Mouse (Mus musculus): ENCODE measurements around the gene Olfr1391. TPM values are rescaled to one million over a fixed set of nuclear protein-coding genes. Genes with fewer than 3 reads are reported as not detected.
"Not testable (repeated sequence)": the region's sequence is repeated elsewhere in the genome, so short reads cannot be mapped to it uniquely, and the experiment has no call there.

The Olfr1391 gene
- total and polyA plus RNA-seq, 3 experiments: not detected

GRCm38 (mm10) chr11:49278222-49278621, 44.3 kb upstream of the Olfr1391 start, which contains the start of gene Olfr1393:
Olfr1393 (plus strand) TSS chr11:49278304.
- in situ Hi-C loops (cut with MboI; ENCODE audit: low pct_ligation_motif_present, low pct_unique_long_range_greater_than_20kb, low sequenced_read_pairs): no loop called here
- H3K9ac ChIP-seq (ENCODE audit: insufficient read depth, low read depth): no peak within 1 kb of the TSS

GRCm38 (mm10) chr11:49284982-49285381, 37.6 kb upstream of the Olfr1391 start, which contains the start of gene Olfr1392:
Olfr1392 (plus strand) TSS chr11:49285282.
- H3K9me3 ChIP-seq (replicated peaks; ENCODE audit: low read length); DNase-seq (ENCODE audit: extremely low read depth); H3K27ac ChIP-seq (ENCODE audit: insufficient read depth, low read depth); dilution Hi-C loops (cut with MboI; ENCODE audit: extremely low pct_ligation_motif_present, extremely low pct_unique_long_range_greater_than_20kb, low sequenced_read_pairs); H3K36me3 ChIP-seq (replicated peaks in 1 of 2; ENCODE audit: control insufficient read depth in 1 of 2, insufficient read depth in 1 of 2, low read length in 1 of 2); H3K79me2 ChIP-seq (replicated peaks; ENCODE audit: control insufficient read depth, extremely low read depth, insufficient read depth, poor library complexity, severe bottlenecking); H3K9ac ChIP-seq (ENCODE audit: insufficient read depth, low read depth); H3K4me2 ChIP-seq (ENCODE audit: insufficient read depth, low read depth, poor library complexity, severe bottlenecking); H3K4me1 ChIP-seq (ENCODE audit: control insufficient read depth in 1 of 2, insufficient read depth in 2 of 2); H3K27me3 ChIP-seq (replicated peaks); H3K4me3 ChIP-seq (replicated peaks in 1 of 3; ENCODE audit: low read depth in 2 of 3, low read length in 2 of 3, poor library complexity in 1 of 3): not testable (repeated sequence)
- in situ Hi-C loops (cut with MboI; ENCODE audit: low pct_ligation_motif_present, low pct_unique_long_range_greater_than_20kb, low sequenced_read_pairs): loop anchor here (5.0 kb wide), 1 partner anchor 32 kb away; no protein-coding TSS in a partner anchor

More at GRCm38 (mm10) chr11:49278222-49278621, 44.3 kb upstream of the Olfr1391 start, which contains the start of gene Olfr1393:
- no peak for DNase-seq (ENCODE audit: extremely low read depth)
- Histone ChIP-seq H3K9me3 (replicated peaks; ENCODE audit: low read length) (no peaks in the 10 kb centered on the region), H3K4me1 (ENCODE audit: control insufficient read depth in 1 of 2, insufficient read depth in 2 of 2) (no peaks in the 10 kb centered on the region), H3K79me2 (replicated peaks; ENCODE audit: control insufficient read depth, extremely low read depth, insufficient read depth, poor library complexity, severe bottlenecking) (no peaks in the 10 kb centered on the region), H3K4me3 (replicated peaks in 1 of 3; ENCODE audit: low read depth in 2 of 3, low read length in 2 of 3, poor library complexity in 1 of 3) (no peak within 1 kb of the TSS), H3K27me3 (replicated peaks) (no peaks in the 10 kb centered on the region), H3K4me2 (ENCODE audit: insufficient read depth, low read depth, poor library complexity, severe bottlenecking) (no peak within 1 kb of the TSS), H3K36me3 (replicated peaks in 1 of 2; ENCODE audit: control insufficient read depth in 1 of 2, insufficient read depth in 1 of 2, low read length in 1 of 2) (no peaks in the 10 kb centered on the region), H3K27ac (ENCODE audit: insufficient read depth, low read depth) (no peak within 1 kb of the TSS)
- TF ChIP-seq ETS1 (conservative IDR thresholded peaks at IDR 0.05; ENCODE audit: low read depth, low read length): no peak
- TF ChIP-seq ELF1 (IDR thresholded peaks at IDR 0.05; ENCODE audit: low read depth, low read length): no peak
- no peak for TF ChIP-seq ZMIZ1 (IDR thresholded peaks at IDR 0.05; ENCODE audit: low read depth, low read length)
- no peak for TF ChIP-seq CHD1 (IDR thresholded peaks at IDR 0.05; ENCODE audit: low read depth, low read length)
- dilution Hi-C loops (cut with MboI; ENCODE audit: extremely low pct_ligation_motif_present, extremely low pct_unique_long_range_greater_than_20kb, low sequenced_read_pairs): no loop called here

GRCm38 (mm10) chr11:49287251-49287650, 35.3 kb upstream of the Olfr1391 start:
- H3K4me1 ChIP-seq (ENCODE audit: control insufficient read depth in 1 of 2, insufficient read depth in 2 of 2): peaks cover 0 to 5% of the 10 kb centered on the region in 2 experiments; a peak in 2 of 4 replicates

GRCm38 (mm10) chr11:49292777-49293176, 29.8 kb upstream of the Olfr1391 start:
- Histone ChIP-seq H3K4me3 (replicated peaks in 1 of 3; ENCODE audit: low read depth in 2 of 3, low read length in 2 of 3, poor library complexity in 1 of 3) (no peak overlapping the region), H3K27me3 (replicated peaks) (no peaks in the 10 kb centered on the region), H3K27ac (ENCODE audit: insufficient read depth, low read depth) (no peak overlapping the region), H3K79me2 (replicated peaks; ENCODE audit: control insufficient read depth, extremely low read depth, insufficient read depth, poor library complexity, severe bottlenecking) (no peaks in the 10 kb centered on the region), H3K4me1 (ENCODE audit: control insufficient read depth in 1 of 2, insufficient read depth in 2 of 2) (no peaks in the 10 kb centered on the region), H3K4me2 (ENCODE audit: insufficient read depth, low read depth, poor library complexity, severe bottlenecking) (no peak overlapping the region), H3K9ac (ENCODE audit: insufficient read depth, low read depth) (no peak overlapping the region), H3K36me3 (replicated peaks in 1 of 2; ENCODE audit: control insufficient read depth in 1 of 2, insufficient read depth in 1 of 2, low read length in 1 of 2) (no peaks in the 10 kb centered on the region), H3K9me3 (replicated peaks; ENCODE audit: low read length) (no peaks in the 10 kb centered on the region)
- DNase-seq (ENCODE audit: extremely low read depth): no peak
- in situ Hi-C loops (cut with MboI; ENCODE audit: low pct_ligation_motif_present, low pct_unique_long_range_greater_than_20kb, low sequenced_read_pairs): no loop called here
- dilution Hi-C loops (cut with MboI; ENCODE audit: extremely low pct_ligation_motif_present, extremely low pct_unique_long_range_greater_than_20kb, low sequenced_read_pairs): no loop called here
- TF ChIP-seq IRF4 (IDR thresholded peaks at IDR 0.05; ENCODE audit: low read depth, low read length) (0 out of 2 replicates have a peak, but pooled peaks have one; percentile 20), JUND (conservative IDR thresholded peaks at IDR 0.05; ENCODE audit: low read depth, low read length) (no peak)

More at GRCm38 (mm10) chr11:49287251-49287650, 35.3 kb upstream of the Olfr1391 start:
- no peak overlapping the region for H3K27ac ChIP-seq (ENCODE audit: insufficient read depth, low read depth)
- no peak overlapping the region for H3K9ac ChIP-seq (ENCODE audit: insufficient read depth, low read depth)
- H3K4me3 ChIP-seq (replicated peaks in 1 of 3; ENCODE audit: low read depth in 2 of 3, low read length in 2 of 3, poor library complexity in 1 of 3): no peak overlapping the region
- TF ChIP-seq MAX (IDR thresholded peaks at IDR 0.05; ENCODE audit: low read length): no peak
- peak; percentile 16 for DNase-seq (ENCODE audit: extremely low read depth)
- H3K36me3 ChIP-seq (replicated peaks in 1 of 2; ENCODE audit: control insufficient read depth in 1 of 2, insufficient read depth in 1 of 2, low read length in 1 of 2): no peaks in the 10 kb centered on the region
- no peaks in the 10 kb centered on the region for H3K27me3 ChIP-seq (replicated peaks)
- dilution Hi-C loops (cut with MboI; ENCODE audit: extremely low pct_ligation_motif_present, extremely low pct_unique_long_range_greater_than_20kb, low sequenced_read_pairs) (no loop called here), in situ Hi-C loops (cut with MboI; ENCODE audit: low pct_ligation_motif_present, low pct_unique_long_range_greater_than_20kb, low sequenced_read_pairs) (no loop called here)
- no peak overlapping the region for H3K4me2 ChIP-seq (ENCODE audit: insufficient read depth, low read depth, poor library complexity, severe bottlenecking)
- H3K79me2 ChIP-seq (replicated peaks; ENCODE audit: control insufficient read depth, extremely low read depth, insufficient read depth, poor library complexity, severe bottlenecking): no peaks in the 10 kb centered on the region
- no peaks in the 10 kb centered on the region for H3K9me3 ChIP-seq (replicated peaks; ENCODE audit: low read length)

All from CH12.LX (cell line).